Mouse (Mus musculus) CH12.LX (cell line): ENCODE measurements at regions not wholly inside any gene's neighbourhood (a gene's known extent, or its start where the extent isn't known, plus 50 kb on each side); places are given as distances from the start of the nearest gene placed in this dataset.

Experiments
- DNase-seq: peaks from one replicate; pipeline ENCODE4 v3.0.0-alpha.2; 2013; ENCODE audit errors: extremely low read depth
- H3K27ac ChIP-seq: 2 replicates; pipeline ENCODE4 v1.5.1; 2012; ENCODE audit warnings: low read depth, mild to moderate bottlenecking, control low read depth, moderate library complexity; ENCODE audit not compliant: insufficient read depth
- H3K27me3 ChIP-seq: replicated peaks from 2 replicates; pipeline ENCODE3; 2012; ENCODE audit warnings: inconsistent platforms
- H3K36me3 ChIP-seq, 2 experiments: replicated peaks in 1 of 2; 2 replicates each; pipeline versions ENCODE3 to v1.6.1; 2012; ENCODE audit warnings: inconsistent platforms in 1 of 2, low read length in 1 of 2, mild to moderate bottlenecking in 1 of 2, mixed read lengths in 1 of 2, moderate library complexity in 1 of 2; ENCODE audit not compliant: control insufficient read depth in 1 of 2, insufficient read depth in 1 of 2
- H3K4me1 ChIP-seq, 2 experiments: 2 replicates each; pipeline ENCODE4 v1.6.1; 2012; ENCODE audit warnings: inconsistent platforms in 1 of 2, moderate library complexity in 1 of 2; ENCODE audit not compliant: insufficient read depth in 2 of 2, control insufficient read depth in 1 of 2
- H3K4me2 ChIP-seq: 2 replicates; pipeline ENCODE4 v1.6.1; 2012; ENCODE audit warnings: low read depth, mild to moderate bottlenecking, control low read depth; ENCODE audit not compliant: poor library complexity, insufficient read depth, severe bottlenecking
- H3K4me3 ChIP-seq, 3 experiments: fragments of 150-350 bp in 1 of 3; sonication (generic) in 1 of 3; replicated peaks in 1 of 3; 2 replicates each; pipeline versions ENCODE3 to v1.5.1; 2011 to 2012; ENCODE audit warnings: low read depth in 2 of 3, low read length in 2 of 3, mild to moderate bottlenecking in 2 of 3, moderate library complexity in 2 of 3, control low read depth in 1 of 3, improper control_type of control experiment in 1 of 3, inconsistent platforms in 1 of 3, mixed read lengths in 1 of 3; ENCODE audit not compliant: poor library complexity in 1 of 3
- H3K79me2 ChIP-seq: replicated peaks from 2 replicates; pipeline ENCODE4 v1.6.1; 2012; ENCODE audit warnings: mild to moderate bottlenecking, moderate library complexity; ENCODE audit not compliant: control insufficient read depth, poor library complexity, insufficient read depth, severe bottlenecking; ENCODE audit errors: extremely low read depth
- H3K9ac ChIP-seq: 2 replicates; pipeline ENCODE4 v1.6.1; 2012; ENCODE audit warnings: low read depth, mild to moderate bottlenecking, control low read depth, moderate library complexity; ENCODE audit not compliant: insufficient read depth
- H3K9me3 ChIP-seq: replicated peaks from 2 replicates; pipeline ENCODE3; 2012; ENCODE audit warnings: low read length, inconsistent platforms, mixed read lengths
- CHD1 ChIP-seq: IDR thresholded peaks from 2 replicates; pipeline ENCODE4 v1.6.1; 2012; ENCODE audit warnings: low read depth, low read length, improper control_type of control experiment, inconsistent platforms
- CTCF ChIP-seq, 2 experiments: IDR thresholded peaks in 1 of 2; conservative IDR thresholded peaks in 1 of 2; 2 replicates each; pipeline ENCODE4 v1.5.1; 2011 to 2012; ENCODE audit warnings: low read depth in 2 of 2, low read length in 2 of 2, improper control_type of control experiment in 1 of 2, inconsistent platforms in 1 of 2, mild to moderate bottlenecking in 1 of 2, moderate library complexity in 1 of 2
- E2F4 ChIP-seq: IDR thresholded peaks from 2 replicates; pipeline ENCODE4 v1.6.1; 2011; ENCODE audit warnings: low read depth, low read length, improper control_type of control experiment; ENCODE audit not compliant: insufficient replicate concordance
- ELF1 ChIP-seq: IDR thresholded peaks from 2 replicates; pipeline ENCODE4 v1.6.1; 2014; ENCODE audit warnings: low read depth, mild to moderate bottlenecking, inconsistent platforms, low read length, improper control_type of control experiment
- ETS1 ChIP-seq: conservative IDR thresholded peaks from 2 replicates; pipeline ENCODE4 v1.6.1; 2012; ENCODE audit warnings: low read depth, mild to moderate bottlenecking, inconsistent platforms, low read length, improper control_type of control experiment, moderate library complexity
- IRF4 ChIP-seq: IDR thresholded peaks from 2 replicates; pipeline ENCODE4 v1.6.1; 2014; ENCODE audit warnings: low read depth, mild to moderate bottlenecking, inconsistent platforms, low read length, improper control_type of control experiment
- KAT2A ChIP-seq: IDR thresholded peaks from 2 replicates; pipeline ENCODE4 v1.6.1; 2012; ENCODE audit warnings: low read length, improper control_type of control experiment, inconsistent platforms; ENCODE audit not compliant: insufficient replicate concordance
- MAFK ChIP-seq: IDR thresholded peaks from 2 replicates; pipeline ENCODE4 v1.6.1; 2011; ENCODE audit warnings: low read length, improper control_type of control experiment; ENCODE audit not compliant: insufficient replicate concordance
- MAX ChIP-seq: IDR thresholded peaks from 2 replicates; pipeline ENCODE4 v1.6.1; 2011; ENCODE audit warnings: low read length, improper control_type of control experiment
- MEF2A ChIP-seq: IDR thresholded peaks from 2 replicates; pipeline ENCODE4 v1.6.1; 2014; ENCODE audit warnings: low read depth, mild to moderate bottlenecking, inconsistent platforms, low read length, improper control_type of control experiment, borderline replicate concordance
- MXI1 ChIP-seq: IDR thresholded peaks from 2 replicates; pipeline ENCODE4 v1.6.1; 2011; ENCODE audit warnings: mild to moderate bottlenecking, low read depth, low read length, improper control_type of control experiment
- MYC ChIP-seq: IDR thresholded peaks from 2 replicates; pipeline ENCODE4 v1.6.1; 2011; ENCODE audit warnings: low read depth, mild to moderate bottlenecking, improper control_type of control experiment, low read length
- NRF1 ChIP-seq: IDR thresholded peaks from 2 replicates; pipeline ENCODE4 v1.6.1; 2014; ENCODE audit warnings: low read depth, mild to moderate bottlenecking, inconsistent platforms, low read length, improper control_type of control experiment, moderate library complexity
- PAX5 ChIP-seq: IDR thresholded peaks from 2 replicates; pipeline ENCODE4 v1.6.1; 2012; ENCODE audit warnings: low read length, inconsistent platforms, mixed read lengths
- POLR2A ChIP-seq: IDR thresholded peaks from 2 replicates; pipeline ENCODE4 v1.6.1; 2011; ENCODE audit warnings: low read depth, mild to moderate bottlenecking, improper control_type of control experiment, low read length
- POLR2AphosphoS2 ChIP-seq: IDR thresholded peaks from 2 replicates; pipeline ENCODE4 v1.6.1; 2011; ENCODE audit warnings: low read depth, low read length, improper control_type of control experiment
- SIN3A ChIP-seq: IDR thresholded peaks from 2 replicates; pipeline ENCODE4 v1.6.1; 2012; ENCODE audit warnings: low read length, improper control_type of control experiment, inconsistent platforms
- UBTF ChIP-seq: IDR thresholded peaks from 2 replicates; pipeline ENCODE4 v1.6.1; 2012; ENCODE audit warnings: low read depth, mild to moderate bottlenecking, inconsistent platforms, low read length, improper control_type of control experiment, moderate library complexity
- USF1 ChIP-seq: IDR thresholded peaks from 2 replicates; pipeline ENCODE4 v1.6.1; 2014; ENCODE audit warnings: low read depth, mild to moderate bottlenecking, inconsistent platforms, low read length, improper control_type of control experiment
- ZC3H11A ChIP-seq: IDR thresholded peaks from 2 replicates; pipeline ENCODE4 v1.6.1; 2012; ENCODE audit warnings: low read depth, mild to moderate bottlenecking, inconsistent platforms, low read length, improper control_type of control experiment
- ZMIZ1 ChIP-seq: IDR thresholded peaks from 2 replicates; pipeline ENCODE4 v1.6.1; 2012; ENCODE audit warnings: low read depth, mild to moderate bottlenecking, inconsistent platforms, low read length, improper control_type of control experiment
- ZNF384 ChIP-seq: IDR thresholded peaks from 2 replicates; pipeline ENCODE4 v1.6.1; 2012; ENCODE audit warnings: low read depth, low read length, improper control_type of control experiment, inconsistent platforms
- dilution Hi-C: fragments of 300-500 bp; cut with MboI; formaldehyde crosslinking; loops from 2 replicates; pipeline ENCODE4 v1.14.3; 2020; ENCODE audit warnings: low sequenced_read_pairs; ENCODE audit not compliant: extremely low pct_unique_long_range_greater_than_20kb, extremely low pct_ligation_motif_present
- in situ Hi-C: fragments of 300-500 bp; cut with MboI; formaldehyde crosslinking; loops from 3 replicates; pipeline ENCODE4 v1.14.3; 2019; ENCODE audit warnings: low sequenced_read_pairs, low pct_ligation_motif_present, low pct_unique_long_range_greater_than_20kb, mixed read lengths

- Histone ChIP-seq H3K9ac (no peak overlapping the region), H3K4me1 (no peaks in the 10 kb centered on the region), H3K27ac (no peak overlapping the region), H3K36me3 (no peaks in the 10 kb centered on the region), H3K9me3 (no peaks in the 10 kb centered on the region), H3K79me2 (no peaks in the 10 kb centered on the region), H3K27me3 (peaks cover 30% of the 10 kb centered on the region), H3K4me2 (no peak overlapping the region), H3K4me3 (no peak overlapping the region)
- dilution Hi-C loops (no loop called here), in situ Hi-C loops (no loop called here)
- no peak for DNase-seq
- no peak for TF ChIP-seq E2F4
- no peak for TF ChIP-seq NRF1
- TF ChIP-seq KAT2A: no peak
- TF ChIP-seq ZNF384: no peak
- TF ChIP-seq CTCF (conservative IDR thresholded peaks at IDR 0.05 in 1 of 2, IDR thresholded peaks at IDR 0.05 in 1 of 2; ENCODE audit: low read depth in 2 of 2, low read length in 2 of 2): no peak
- no peak for TF ChIP-seq ELF1
- no peak for TF ChIP-seq MXI1
- TF ChIP-seq ZMIZ1: no peak
- TF ChIP-seq UBTF: no peak
- TF ChIP-seq MAX: no peak
- no peak for TF ChIP-seq CHD1
Measured at GRCm38 (mm10) chr2:143325486-143325885, 220.5 kb upstream of the Pcsk2 start.

- DNase-seq: no peak
- no peak overlapping the region for H3K9ac ChIP-seq
- TF ChIP-seq POLR2AphosphoS2 (no peak), POLR2A (no peak), NRF1 (no peak), SIN3A (no peak), MYC (no peak), PAX5 (no peak), ETS1 (no peak), UBTF (no peak), ZC3H11A (no peak), USF1 (no peak), ZMIZ1 (no peak), MAFK (no peak), IRF4 (no peak), MAX (no peak), E2F4 (no peak), MEF2A (no peak)
- H3K4me1 ChIP-seq: no peaks in the 10 kb centered on the region
- no peaks in the 10 kb centered on the region for H3K36me3 ChIP-seq
- dilution Hi-C loops (no loop called here), in situ Hi-C loops (no loop called here)
- no peak overlapping the region for H3K27ac ChIP-seq
- H3K79me2 ChIP-seq: no peaks in the 10 kb centered on the region
- no peak overlapping the region for H3K4me2 ChIP-seq
- peaks cover 42% of the 10 kb centered on the region for H3K27me3 ChIP-seq
- no peak overlapping the region for H3K4me3 ChIP-seq
- H3K9me3 ChIP-seq: no peaks in the 10 kb centered on the region
Measured at GRCm38 (mm10) chr2:143332071-143332470, 213.9 kb upstream of the Pcsk2 start.
